Mouse (Mus musculus): ENCODE measurements around the gene Gfm2. TPM values are rescaled to one million over a fixed set of nuclear protein-coding genes. Genes with fewer than 3 reads are reported as not detected.

Gfm2 gene
- total RNA-seq, 2 experiments from 2014 or later: 14.5 to 20.7 TPM

GRCm38 (mm10) chr13:97186346-97186745 is 48.6 kb downstream of the Gfm2 start:
- ATAC-seq (ENCODE audit: poor library complexity, severe bottlenecking): peak; percentile 13; the same call in 1 of the 2 replicates

- peak; percentile 94 for ATAC-seq (ENCODE audit: poor library complexity, severe bottlenecking)
Observed at GRCm38 (mm10) chr13:97187693-97188092, 50.0 kb downstream of the Gfm2 start.

- no peak for ATAC-seq (ENCODE audit: poor library complexity, severe bottlenecking)
Observed at GRCm38 (mm10) chr13:97192649-97193048, 54.9 kb downstream of the Gfm2 start.

- no peak for ATAC-seq (ENCODE audit: poor library complexity, severe bottlenecking)
Observed at GRCm38 (mm10) chr13:97193420-97193819, 55.7 kb downstream of the Gfm2 start.

GRCm38 (mm10) chr13:97196186-97196924 is 58.6 kb downstream of the Gfm2 start:
- peak; percentile 5; the same call in 1 of the 2 replicates for ATAC-seq (ENCODE audit: poor library complexity, severe bottlenecking)

- ATAC-seq (ENCODE audit: poor library complexity, severe bottlenecking): peak; percentile 22
Observed at GRCm38 (mm10) chr13:97196925-97197218, 59.1 kb downstream of the Gfm2 start.

GRCm38 (mm10) chr13:97197932-97198562 is 60.3 kb downstream of the Gfm2 start, which contains the start of gene Hexb:
Hexb (minus strand) TSS chr13:97198357.
- ATAC-seq (ENCODE audit: poor library complexity, severe bottlenecking): peak; percentile 96

- no peak for ATAC-seq (ENCODE audit: poor library complexity, severe bottlenecking)
Observed at GRCm38 (mm10) chr13:97199123-97199522, 61.4 kb downstream of the Gfm2 start.

- no peak for ATAC-seq (ENCODE audit: poor library complexity, severe bottlenecking)
Observed at GRCm38 (mm10) chr13:97201076-97201475, 63.3 kb downstream of the Gfm2 start.

GRCm38 (mm10) chr13:97201896-97202295 is 64.2 kb downstream of the Gfm2 start:
- ATAC-seq (ENCODE audit: poor library complexity, severe bottlenecking): no peak

- ATAC-seq (ENCODE audit: poor library complexity, severe bottlenecking): peak; percentile 68
Observed at GRCm38 (mm10) chr13:97205052-97205701, 67.4 kb downstream of the Gfm2 start.

- no peak for ATAC-seq (ENCODE audit: poor library complexity, severe bottlenecking)
Observed at GRCm38 (mm10) chr13:97206046-97206445, 68.3 kb downstream of the Gfm2 start.

GRCm38 (mm10) chr13:97207472-97208111 is 69.9 kb downstream of the Gfm2 start:
- peak; percentile 41 for ATAC-seq (ENCODE audit: poor library complexity, severe bottlenecking)

GRCm38 (mm10) chr13:97208112-97208478 is 70.4 kb downstream of the Gfm2 start:
- ATAC-seq (ENCODE audit: poor library complexity, severe bottlenecking): peak; percentile 77

- no peak for ATAC-seq (ENCODE audit: poor library complexity, severe bottlenecking)
Observed at GRCm38 (mm10) chr13:97208500-97209010, 70.8 kb downstream of the Gfm2 start.

GRCm38 (mm10) chr13:97214583-97215268 is 77.0 kb downstream of the Gfm2 start:
- ATAC-seq (ENCODE audit: poor library complexity, severe bottlenecking): no peak

- no peak for ATAC-seq (ENCODE audit: poor library complexity, severe bottlenecking)
Observed at GRCm38 (mm10) chr13:97215563-97215962, 77.8 kb downstream of the Gfm2 start.

- no peak for ATAC-seq (ENCODE audit: poor library complexity, severe bottlenecking)
Observed at GRCm38 (mm10) chr13:97216196-97216595, 78.5 kb downstream of the Gfm2 start.

GRCm38 (mm10) chr13:97220022-97220421 is 82.3 kb downstream of the Gfm2 start:
- ATAC-seq (ENCODE audit: poor library complexity, severe bottlenecking): no peak

- no peak for ATAC-seq (ENCODE audit: poor library complexity, severe bottlenecking)
Observed at GRCm38 (mm10) chr13:97223856-97224255, 86.1 kb downstream of the Gfm2 start.

Data from megakaryocyte, adult 5-6 weeks (primary cell).